Mouse (Mus musculus) kidney, postnatal 36 days (tissue): ENCODE results near the gene Arhgef10l.

Experiments used
- DNase-seq, 2 experiments: peaks; one replicate each; pipeline ENCODE4 v3.0.0; 2021 to 2022; ENCODE audit warnings: mixed read lengths in 2 of 2

The Arhgef10l gene

DNA sequence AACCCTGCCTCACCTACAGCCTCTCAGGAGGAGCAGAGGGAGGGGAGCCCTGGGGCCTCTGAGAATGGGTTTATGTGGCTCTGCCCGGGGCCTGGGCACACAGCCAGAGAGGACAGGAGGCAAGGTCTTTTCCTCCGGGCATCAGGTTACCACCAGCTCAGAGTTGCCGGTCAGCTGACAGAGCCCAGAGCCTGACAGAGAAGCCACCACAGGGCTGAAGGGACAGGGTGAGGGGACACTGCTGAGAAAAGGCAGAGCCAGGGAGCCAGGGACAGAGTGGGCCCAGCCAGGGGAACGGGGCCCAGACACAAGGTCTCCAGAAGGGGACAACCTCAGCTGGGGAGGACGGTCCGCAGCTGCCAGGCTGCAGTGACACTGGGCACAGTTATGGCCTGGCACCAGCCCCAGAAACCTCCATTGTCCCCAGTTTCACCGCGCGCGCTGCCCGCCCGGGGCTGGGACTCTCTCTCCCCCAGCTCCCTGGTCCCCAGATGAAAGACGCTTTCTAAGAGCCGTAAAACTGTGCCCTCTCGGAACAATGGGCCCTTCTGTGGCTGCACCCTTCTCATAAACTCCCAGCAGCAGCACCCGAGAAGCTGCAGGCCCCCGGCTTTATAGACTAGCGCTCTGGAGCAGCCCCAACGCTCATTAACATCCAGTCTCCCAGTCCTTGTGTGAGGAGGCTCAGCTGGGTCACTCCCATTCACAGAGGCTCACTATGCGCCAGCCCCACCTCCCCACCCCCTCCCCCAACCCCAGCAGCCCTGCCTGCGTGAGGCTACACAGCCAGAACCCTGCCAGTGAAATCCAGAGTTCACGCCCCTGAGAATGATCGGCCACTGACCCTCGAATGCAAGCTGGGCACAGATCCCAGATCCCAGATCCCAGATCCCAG lies 7.9 kb downstream of the Arhgef10l start:
- DNase-seq = peak; percentile 84 to 88

- no peak for DNase-seq
These were observed 9.3 kb downstream of the Arhgef10l start for GRCm38 (mm10) chr4:140656529-140656928.

DNA sequence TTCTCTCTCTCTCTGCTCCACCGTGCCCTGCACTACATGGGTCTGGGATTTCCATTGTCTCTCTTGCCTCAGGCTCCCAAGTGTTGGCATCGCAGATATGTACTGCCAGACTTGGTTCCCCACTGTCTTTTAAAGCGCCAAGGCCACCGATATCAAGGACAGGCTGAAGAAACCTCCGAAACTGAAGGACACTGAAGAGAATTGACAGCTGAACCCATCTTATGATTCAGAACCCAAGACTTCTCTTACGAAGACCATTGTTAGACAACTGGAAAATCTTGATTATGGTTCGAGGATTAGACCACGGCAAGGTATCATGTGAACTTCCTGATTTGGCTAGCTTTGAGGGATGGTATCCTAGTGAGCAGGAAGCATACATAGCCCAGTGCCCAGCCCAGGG lies 11.0 kb downstream of the Arhgef10l start:
- DNase-seq = no peak

DNA sequence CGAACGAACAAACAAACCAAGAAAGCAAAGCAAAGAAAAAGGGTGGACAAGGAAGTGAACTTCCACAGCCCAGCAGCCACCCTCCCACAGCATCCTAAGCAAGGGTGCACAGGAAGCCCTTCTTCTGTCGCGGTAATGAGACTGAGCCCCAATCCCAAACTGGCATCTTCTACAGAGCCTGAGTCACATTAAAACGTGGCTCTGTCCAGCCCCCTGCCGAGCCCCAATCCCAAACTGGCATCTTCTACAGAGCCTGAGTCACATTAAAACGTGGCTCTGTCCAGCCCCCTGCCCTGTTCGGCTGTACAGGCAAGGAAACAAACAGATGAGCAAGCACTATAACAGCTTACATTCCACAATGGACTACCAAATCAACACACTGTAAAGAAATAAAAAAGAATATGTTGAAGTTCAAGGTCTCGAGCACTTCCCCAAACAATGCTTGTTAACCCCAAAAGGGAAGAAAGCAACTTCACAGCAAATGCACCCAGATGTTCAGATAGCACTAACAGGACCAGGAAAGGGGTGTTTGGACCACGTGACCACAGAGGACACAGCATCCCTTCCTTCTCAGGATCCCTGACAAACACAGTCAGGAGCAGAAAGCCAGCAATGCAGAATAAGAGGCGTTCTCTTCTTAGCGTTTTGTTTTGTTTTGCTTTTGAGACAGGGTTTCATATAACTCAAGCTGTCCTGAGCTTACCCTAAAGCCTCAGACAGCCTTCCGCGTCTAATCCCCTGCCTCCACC lies 11.8 kb downstream of the Arhgef10l start:
- DNase-seq = no peak

GRCm38 (mm10) chr4:140649731-140650130 lies 16.1 kb downstream of the Arhgef10l start:
- no peak for DNase-seq

- DNase-seq = no peak
These were observed 16.6 kb downstream of the Arhgef10l start for GRCm38 (mm10) chr4:140649207-140649591.

DNA sequence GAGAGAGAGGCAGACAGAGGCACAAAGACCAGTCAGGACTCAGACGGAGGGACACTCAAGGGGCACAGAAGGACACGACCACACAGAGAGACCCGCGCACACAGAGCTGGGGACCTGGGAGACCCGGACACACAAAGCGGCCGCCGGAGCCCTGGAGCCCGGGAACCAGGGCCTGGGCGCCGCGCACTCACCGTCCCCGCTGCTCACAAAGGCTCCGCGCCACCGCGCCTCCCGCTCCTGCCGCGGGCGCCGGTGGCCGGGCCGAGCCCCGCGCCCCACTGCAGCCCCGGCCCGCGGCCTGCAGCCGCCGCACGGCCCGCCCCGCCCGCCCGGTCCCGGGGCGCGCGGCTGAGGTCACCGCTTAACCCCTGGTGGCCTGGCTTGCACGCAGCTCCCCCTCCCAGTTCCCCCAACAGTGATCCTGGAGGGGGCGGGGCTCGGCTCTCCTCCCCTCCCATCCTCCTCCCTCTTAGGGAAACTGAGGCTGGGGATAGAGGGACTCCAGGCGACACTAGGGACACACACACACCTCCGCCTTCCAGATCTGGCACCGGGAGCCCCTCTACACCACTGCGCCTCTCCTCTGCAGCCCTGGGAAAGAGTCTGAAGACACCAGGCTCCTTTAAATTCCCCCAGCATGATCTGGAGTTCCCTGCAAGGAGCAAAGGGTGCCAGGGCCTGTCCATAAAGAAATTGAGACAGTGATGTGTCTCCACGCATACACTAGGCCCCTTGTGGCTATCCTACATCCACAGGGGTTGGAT lies 17.2 kb downstream of the Arhgef10l start:
- DNase-seq = peak in 1 of 2 experiments; percentile 54

DNA sequence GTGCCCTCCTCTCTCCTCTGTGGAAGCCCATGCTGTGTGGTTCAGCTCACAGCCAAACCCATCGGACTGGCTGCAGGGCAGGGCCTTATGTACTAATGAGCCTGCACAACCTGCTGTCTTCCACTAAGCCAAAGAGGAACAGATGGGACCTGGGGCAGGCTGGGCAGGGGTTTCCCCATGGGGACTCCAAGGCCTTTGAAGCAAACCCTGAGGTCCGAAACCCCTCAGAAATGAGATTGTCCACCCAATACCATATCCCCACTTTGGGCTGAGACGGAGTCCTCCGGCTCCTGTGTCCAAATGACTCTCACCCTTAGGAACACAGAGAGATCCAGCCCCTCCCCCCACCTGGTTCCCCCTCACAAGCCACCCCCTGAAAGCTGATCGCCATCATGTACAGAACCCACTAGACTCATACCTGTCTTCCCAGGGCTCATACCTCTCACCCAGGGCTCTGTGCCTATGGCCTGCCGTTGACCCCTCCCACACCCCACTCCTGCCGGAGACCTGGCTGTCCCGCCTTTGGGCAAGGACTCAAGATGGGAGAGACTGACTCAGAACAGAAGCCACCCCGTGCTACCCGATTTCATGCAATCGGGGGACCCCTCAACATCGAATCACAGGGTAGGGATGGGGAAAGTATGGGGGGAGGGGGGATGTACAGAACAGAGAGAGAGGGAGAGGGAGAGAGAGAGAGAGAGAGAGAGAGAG lies 17.9 kb downstream of the Arhgef10l start:
- DNase-seq = peak in 1 of 2 experiments; percentile 40

GRCm38 (mm10) chr4:140645638-140646037 lies 20.2 kb downstream of the Arhgef10l start:
- DNase-seq = no peak

DNA sequence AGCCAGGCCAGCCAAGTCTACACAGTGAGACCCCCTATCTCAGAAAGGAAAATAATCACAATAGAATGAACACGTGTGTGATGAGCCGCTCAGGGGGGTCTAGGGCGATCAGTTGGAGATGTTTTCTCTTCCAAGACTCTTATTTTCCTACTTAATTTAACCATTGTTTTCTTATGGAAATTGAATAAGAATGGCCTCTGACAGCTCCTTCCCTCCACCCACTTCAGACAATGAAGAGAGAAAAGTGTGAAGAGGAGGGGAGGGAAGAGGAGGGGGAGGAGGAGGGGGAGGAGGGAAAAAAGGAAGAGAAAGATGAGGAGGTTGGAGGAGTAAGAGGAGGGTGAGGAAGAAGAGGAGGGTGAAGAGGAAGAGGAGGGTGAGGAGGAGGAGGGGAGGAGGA lies 21.1 kb downstream of the Arhgef10l start:
- DNase-seq = no peak

DNA sequence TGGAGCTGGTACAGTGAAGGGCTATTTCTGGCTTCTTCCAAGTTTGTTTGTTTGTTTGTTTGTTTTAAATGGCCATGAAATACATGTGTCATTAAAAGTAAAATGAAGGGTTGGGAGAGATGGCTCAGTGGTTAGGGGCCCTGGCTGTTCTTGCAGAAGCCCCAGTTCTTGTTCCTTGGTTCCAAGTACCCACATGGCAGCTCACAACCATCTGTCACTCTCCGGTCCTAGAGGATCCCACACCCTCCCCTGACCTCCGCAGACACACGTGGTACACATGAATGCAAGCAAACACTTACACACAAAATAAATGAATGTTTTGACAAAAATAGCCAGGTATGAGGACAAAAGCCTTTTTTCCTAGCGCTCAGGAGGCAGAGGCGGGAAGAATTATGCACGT lies 21.5 kb downstream of the Arhgef10l start:
- no peak for DNase-seq

GRCm38 (mm10) chr4:140642378-140642777 lies 23.4 kb downstream of the Arhgef10l start:
- DNase-seq = no peak

DNA sequence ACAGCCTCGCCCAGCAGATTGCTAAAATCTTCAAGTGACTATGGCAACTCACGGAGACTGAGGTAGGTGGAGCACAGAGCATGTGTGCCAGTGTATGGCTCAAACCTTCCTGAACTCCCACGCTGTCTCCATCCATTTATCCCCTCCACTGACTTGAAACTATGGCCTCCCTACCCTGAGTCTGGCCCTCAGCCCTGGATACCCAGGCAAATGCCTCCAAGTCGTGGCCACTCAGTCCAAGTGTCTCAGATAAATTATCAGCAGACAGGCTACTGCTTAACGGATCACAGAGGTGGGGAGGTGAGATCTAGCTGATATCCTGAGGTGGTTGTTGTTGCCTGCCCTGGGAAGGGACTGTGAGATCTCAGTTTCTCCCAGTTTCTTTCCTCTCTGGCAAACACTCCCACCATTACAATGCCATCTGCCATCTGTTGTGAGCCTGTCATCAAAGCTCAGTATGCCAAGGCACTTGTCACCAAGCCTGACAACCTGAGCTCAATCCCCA lies 24.3 kb downstream of the Arhgef10l start:
- DNase-seq = no peak

- DNase-seq = no peak
These were observed 25.1 kb downstream of the Arhgef10l start for GRCm38 (mm10) chr4:140640668-140641067.

- DNase-seq = no peak
These were observed 25.6 kb downstream of the Arhgef10l start for GRCm38 (mm10) chr4:140640242-140640523.

- no peak for DNase-seq
These were observed 26.2 kb downstream of the Arhgef10l start for GRCm38 (mm10) chr4:140639431-140640241.

GRCm38 (mm10) chr4:140638591-140638990 lies 27.2 kb downstream of the Arhgef10l start:
- DNase-seq = no peak

GRCm38 (mm10) chr4:140637269-140637668 lies 28.5 kb downstream of the Arhgef10l start:
- DNase-seq = no peak

- peak; percentile 71 to 80 for DNase-seq
These were observed 29.4 kb downstream of the Arhgef10l start for GRCm38 (mm10) chr4:140636312-140636996.

GRCm38 (mm10) chr4:140634861-140635388 lies 30.9 kb downstream of the Arhgef10l start:
- no peak for DNase-seq
